12 mouse cellular contexts compared by ENCODE assay signal in genomic region chr17:43277223-43277622, GRCm38 (mm10). TPM values are rescaled to one million over a fixed set of nuclear protein-coding genes. Genes with fewer than 3 reads are reported as not detected.
DNase-seq lines count a peak whose midpoint lies in the region; ATAC-seq and TF ChIP-seq lines count a peak whose summit lies in the region.
"Had no signal": no experiment of that assay in that cellular context is flagged by ENCODE, and none has a peak within 500 bp of the region (broad histone marks: within the 10 kb centered on the region; RNA-seq: fewer than 3 reads in every experiment).

No protein-coding gene starts in this region.

- no peaks in the 10 kb centered on the region for H3K4me1 ChIP-seq in forebrain, postnatal 0 days (ENCODE audit: insufficient read depth)
- H3K4me1 ChIP-seq in heart, embryonic 11.5 days (ENCODE audit: control insufficient read depth, insufficient read depth, low read length): no peaks in the 10 kb centered on the region
- H3K4me1 ChIP-seq: midbrain, embryonic 12.5 days had no signal

- no peak for TF ChIP-seq CTCF in forebrain, postnatal 0 days (IDR thresholded peaks at IDR 0.05; ENCODE audit: low read depth)

- no peaks in the 10 kb centered on the region for H3K9me3 ChIP-seq in forebrain, postnatal 0 days (ENCODE audit: low read length)
- H3K9me3 ChIP-seq in heart, embryonic 11.5 days (replicated peaks; ENCODE audit: control insufficient read depth, low read length): no peaks in the 10 kb centered on the region
- H3K9me3 ChIP-seq: midbrain, embryonic 12.5 days had no signal

- H3K36me3 ChIP-seq in forebrain, postnatal 0 days (ENCODE audit: insufficient read depth): no peaks in the 10 kb centered on the region
- no peaks in the 10 kb centered on the region for H3K36me3 ChIP-seq in heart, embryonic 11.5 days (ENCODE audit: control insufficient read depth, insufficient read depth, low read length)
- H3K36me3 ChIP-seq: midbrain, embryonic 12.5 days had no signal

- H3K27ac ChIP-seq in forebrain, postnatal 0 days (ENCODE audit: low read depth, low read length): peak overlapping the region; percentile 23; the same call in 1 of the 2 replicates
- H3K27ac ChIP-seq in heart, embryonic 11.5 days (ENCODE audit: low read depth, low read length): no peak overlapping the region
- H3K27ac ChIP-seq: midbrain, embryonic 12.5 days had no signal

- H3K4me2 ChIP-seq in forebrain, postnatal 0 days (ENCODE audit: low read depth): no peak overlapping the region
- H3K4me2 ChIP-seq in heart, embryonic 11.5 days: no peak overlapping the region
- H3K4me2 ChIP-seq: midbrain, embryonic 12.5 days had no signal

- H3K4me3 ChIP-seq in forebrain, postnatal 0 days (ENCODE audit: low read depth, low read length): no peak overlapping the region
- no peak overlapping the region for H3K4me3 ChIP-seq in heart, embryonic 11.5 days (ENCODE audit: low read depth, low read length)
- H3K4me3 ChIP-seq: midbrain, embryonic 12.5 days had no signal

- no peak overlapping the region for H3K9ac ChIP-seq in forebrain, postnatal 0 days
- no peak overlapping the region for H3K9ac ChIP-seq in heart, embryonic 11.5 days (ENCODE audit: low read depth, low read length)
- H3K9ac ChIP-seq: midbrain, embryonic 12.5 days had no signal

- H3K27me3 ChIP-seq in forebrain, postnatal 0 days (ENCODE audit: insufficient read depth, low read length): no peaks in the 10 kb centered on the region
- H3K27me3 ChIP-seq in heart, embryonic 11.5 days (ENCODE audit: control insufficient read depth, insufficient read depth, low read length): no peaks in the 10 kb centered on the region
- H3K27me3 ChIP-seq: midbrain, embryonic 12.5 days had no signal

- WGBS in forebrain, postnatal 0 days: 20% methylated on average over 4 of the region's 4 CpGs
- WGBS in heart, embryonic 11.5 days (ENCODE audit: insufficient replicate concordance): 69% methylated on average over 4 of the region's 4 CpGs

- ATAC-seq in forebrain, postnatal 0 days: peak; percentile 68; the same call in 1 of the 2 replicates
- no peak for ATAC-seq in heart, embryonic 11.5 days (replicated peaks; ENCODE audit: insufficient number of reproducible peaks, low FRiP score, low TSS enrichment)

- DNase-seq in kidney, postnatal 14 days: peak; percentile 38
- no peak for DNase-seq in kidney, adult 11 months
- peak; percentile 22 for DNase-seq in right cerebral cortex, adult 18-20 months
- DNase-seq in right cerebral cortex, postnatal 36 days (ENCODE audit: low spot score in 2 of 2): no peak
- peak; percentile 71 for DNase-seq in forebrain, postnatal 0 days
- DNase-seq in embryo, embryonic 10.5 days (ENCODE audit: low spot score): no peak
- DNase-seq: liver had no signal

RNA-seq across cellular contexts. Expression of gene Adgrf1, which starts 7.1 kb away (rescaled TPM):
- total RNA-seq in forebrain, postnatal 0 days (2014; rRNA removed): 0.08 TPM in 1 of 2 replicates, not detected in the other
- not detected in 2 replicates for polyA plus RNA-seq in forebrain, postnatal 0 days (2015; fragmentation: Nextera tagmentation; extraction: Ambion mirVana)
- polyA plus RNA-seq in heart, embryonic 11.5 days (2014; fragmentation: Nextera tagmentation; extraction: Ambion mirVana): not detected in 2 replicates
- total RNA-seq: gastrocnemius, postnatal 4 days; MEL had no signal
- polyA plus RNA-seq: midbrain, embryonic 12.5 days; spleen, adult 2 months had no signal

Comparison
In these comparisons a context has a peak if more than half of its experiments do, and no peak if none do; other contexts are left out.
1. DNase-seq: peak in kidney, postnatal 14 days (single experiment), right cerebral cortex, adult 18-20 months (single experiment) and forebrain, postnatal 0 days (single experiment); none in kidney, adult 11 months (single experiment), right cerebral cortex, postnatal 36 days (0 of 2) and embryo, embryonic 10.5 days (single experiment).